Mouse (Mus musculus) kidney, adult 2 months (tissue): Measurements from ENCODE around the gene Snx32. TPM values are rescaled to one million over a fixed set of nuclear protein-coding genes. Genes with fewer than 3 reads are reported as not detected.

ENCODE experiments used
- DNase-seq: peaks from one replicate; pipeline ENCODE4 v3.0.0; 2021
- H3K27ac ChIP-seq: fragments of 200-500 bp; 2 replicates; pipeline ENCODE4 v1.5.1; 2012; ENCODE audit warnings: low read depth, low read length, control low read depth, inconsistent platforms; ENCODE audit not compliant: insufficient read depth
- H3K27me3 ChIP-seq: fragments of 200-500 bp; replicated peaks from 2 replicates; pipeline ENCODE4 v1.6.1; 2012; ENCODE audit warnings: mild to moderate bottlenecking, moderate library complexity, low read length, inconsistent platforms; ENCODE audit not compliant: control insufficient read depth, insufficient read depth
- H3K36me3 ChIP-seq: fragments of 200-500 bp; 2 replicates; pipeline ENCODE4 v1.6.1; 2012; ENCODE audit warnings: mild to moderate bottlenecking, moderate library complexity, low read length, inconsistent platforms; ENCODE audit not compliant: control insufficient read depth, insufficient read depth
- H3K4me1 ChIP-seq: fragments of 200-500 bp; 2 replicates; pipeline ENCODE4 v1.6.1; 2011; ENCODE audit warnings: low read length; ENCODE audit not compliant: control insufficient read depth, insufficient read depth
- H3K4me3 ChIP-seq: fragments of 200-500 bp; 2 replicates; pipeline ENCODE4 v1.5.1; 2011; ENCODE audit warnings: mild to moderate bottlenecking, low read depth, low read length, control low read depth; ENCODE audit not compliant: insufficient read depth
- CTCF ChIP-seq: fragments of 200-500 bp; conservative IDR thresholded peaks from 2 replicates; pipeline ENCODE4 v1.5.1; 2011; ENCODE audit warnings: low read depth, mild to moderate bottlenecking, control low read depth, low read length, moderate library complexity, mixed read lengths; ENCODE audit not compliant: insufficient read depth, insufficient read length
- POLR2A ChIP-seq: fragments of 200-500 bp; IDR thresholded peaks from one replicate; pipeline ENCODE4 v1.6.1; 2011; ENCODE audit warnings: low read depth, low read length, control low read depth
- WGBS: fragments of 180-500 bp; shearing (Covaris S2); methylation state at CpG from one replicate; pipeline ENCODE4 v1.1.7; 2018; 5-methylcytosine and 5-hydroxymethylcytosine counted together
- polyA plus RNA-seq: library from polyadenylated mRNA; depleted of rRNA; stranded (reverse); fragments of >200 nt; gene quantifications from 2 replicates; pipeline ENCODE4 v1.2.3, GENCODE M21; 2012

The Snx32 gene
- polyA plus RNA-seq, 1 experiment = 14.7 TPM

DNA sequence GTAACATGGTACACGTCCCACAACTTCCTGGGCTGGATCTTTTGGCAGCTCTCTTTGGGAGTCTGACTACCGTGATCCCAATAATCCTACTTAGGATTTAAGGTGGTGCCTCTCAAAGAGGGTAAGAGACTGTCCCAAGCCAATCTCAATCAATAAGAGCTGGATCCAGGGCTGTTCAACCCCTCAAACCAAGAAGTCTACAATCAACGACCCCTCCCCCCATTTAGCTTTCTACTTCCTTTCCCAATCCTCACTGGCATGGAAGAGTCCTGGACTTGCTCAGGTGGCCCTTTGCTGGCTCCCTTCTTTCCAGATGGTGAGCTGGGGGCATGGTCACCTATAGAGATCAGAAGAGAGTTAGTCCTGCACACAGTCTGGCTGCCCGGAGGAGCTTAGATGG lies 23.6 kb downstream of the Snx32 start:
- H3K27ac ChIP-seq = no peak overlapping the region
- TF ChIP-seq POLR2A (no peak), CTCF (no peak)
- no peaks in the 10 kb centered on the region for H3K27me3 ChIP-seq
- H3K4me3 ChIP-seq = no peak overlapping the region
- WGBS = 80% methylated on average over 4 of the region's 4 CpGs
- H3K4me1 ChIP-seq = peaks cover 5% of the 10 kb centered on the region; the same call in 1 of the 2 replicates
- DNase-seq = no peak
- no peaks in the 10 kb centered on the region for H3K36me3 ChIP-seq

DNA sequence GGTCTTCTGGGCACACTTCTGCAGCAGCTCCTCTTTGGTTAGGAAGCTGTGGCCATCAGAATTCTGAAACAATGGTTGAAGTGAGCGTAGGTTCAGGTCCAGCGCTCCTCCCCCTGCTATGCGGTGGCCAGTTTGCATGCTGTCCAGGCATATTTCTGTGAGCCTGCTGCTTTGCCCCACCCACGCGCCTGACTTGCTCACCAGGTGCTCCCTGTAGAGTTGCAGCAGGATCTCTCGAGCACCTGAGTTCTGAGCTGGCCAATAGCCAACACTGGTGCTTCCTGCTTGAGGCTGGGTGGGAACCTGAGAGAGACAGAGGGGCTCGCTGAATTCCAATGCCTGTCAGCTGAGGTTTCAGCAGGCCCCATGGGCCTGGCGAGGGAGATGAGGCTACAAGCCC lies 24.1 kb downstream of the Snx32 start:
- no peak overlapping the region for H3K4me3 ChIP-seq
- H3K4me1 ChIP-seq = peaks cover 5% of the 10 kb centered on the region; the same call in 1 of the 2 replicates
- no peak for DNase-seq
- H3K36me3 ChIP-seq = no peaks in the 10 kb centered on the region
- no peak overlapping the region for H3K27ac ChIP-seq
- no peak for TF ChIP-seq CTCF
- no peak for TF ChIP-seq POLR2A
- no peaks in the 10 kb centered on the region for H3K27me3 ChIP-seq
- WGBS = 74% methylated on average over 8 of the region's 8 CpGs

GRCm38 (mm10) chr19:5485821-5486220 lies 24.5 kb downstream of the Snx32 start:
- TF ChIP-seq POLR2A (no peak), CTCF (no peak)
- no peaks in the 10 kb centered on the region for H3K36me3 ChIP-seq
- H3K27ac ChIP-seq = no peak overlapping the region
- peaks cover 5% of the 10 kb centered on the region; the same call in 1 of the 2 replicates for H3K4me1 ChIP-seq
- 95% methylated on average over 7 of the region's 7 CpGs for WGBS
- H3K4me3 ChIP-seq = no peak overlapping the region
- H3K27me3 ChIP-seq = no peaks in the 10 kb centered on the region
- DNase-seq = no peak

GRCm38 (mm10) chr19:5485371-5485770 lies 25.0 kb downstream of the Snx32 start:
- TF ChIP-seq POLR2A = no peak
- TF ChIP-seq CTCF = no peak

DNA sequence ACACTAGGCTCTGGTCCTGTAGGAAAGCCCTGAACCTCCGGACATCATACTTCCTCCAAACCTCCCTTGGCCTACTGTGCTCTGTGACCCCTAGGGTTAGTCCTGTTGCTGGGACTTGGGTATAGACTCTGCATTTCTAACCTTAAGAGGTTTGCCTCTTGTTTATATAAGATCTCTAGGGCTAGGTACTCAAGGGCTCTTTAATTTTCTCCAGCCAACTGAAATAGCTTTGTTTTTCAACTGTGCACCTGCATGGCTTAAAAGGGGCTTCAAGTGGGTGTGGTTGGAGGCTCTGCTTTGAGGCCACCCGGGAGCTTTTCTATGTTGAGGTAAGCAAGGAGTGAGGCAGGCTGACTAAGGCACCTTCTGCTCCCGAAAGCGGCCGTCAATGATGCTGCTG lies 25.8 kb downstream of the Snx32 start:
- TF ChIP-seq CTCF (no peak), POLR2A (no peak)
- 89% methylated on average over 5 of the region's 5 CpGs for WGBS
- Histone ChIP-seq H3K36me3 (no peaks in the 10 kb centered on the region), H3K27ac (no peak overlapping the region), H3K4me1 (peaks cover 5% of the 10 kb centered on the region; the same call in 1 of the 2 replicates), H3K4me3 (no peak overlapping the region), H3K27me3 (no peaks in the 10 kb centered on the region)
- no peak for DNase-seq

More at GRCm38 (mm10) chr19:5485371-5485770, 25.0 kb downstream of the Snx32 start:
- DNase-seq = no peak
- WGBS = 92% methylated on average over 8 of the region's 8 CpGs
- Histone ChIP-seq H3K4me1 (peaks cover 5% of the 10 kb centered on the region; the same call in 1 of the 2 replicates), H3K4me3 (no peak overlapping the region), H3K27me3 (no peaks in the 10 kb centered on the region), H3K36me3 (no peaks in the 10 kb centered on the region), H3K27ac (no peak overlapping the region)

GRCm38 (mm10) chr19:5483386-5484359 lies 26.7 kb downstream of the Snx32 start:
- Histone ChIP-seq H3K4me3 (no peak overlapping the region), H3K36me3 (no peaks in the 10 kb centered on the region), H3K27me3 (no peaks in the 10 kb centered on the region), H3K27ac (no peak overlapping the region), H3K4me1 (peaks cover 3% of the 10 kb centered on the region; the same call in 1 of the 2 replicates)
- WGBS = 79% methylated on average over 19 of the region's 19 CpGs
- TF ChIP-seq CTCF = no peak
- no peak for TF ChIP-seq POLR2A
- DNase-seq = no peak

DNA sequence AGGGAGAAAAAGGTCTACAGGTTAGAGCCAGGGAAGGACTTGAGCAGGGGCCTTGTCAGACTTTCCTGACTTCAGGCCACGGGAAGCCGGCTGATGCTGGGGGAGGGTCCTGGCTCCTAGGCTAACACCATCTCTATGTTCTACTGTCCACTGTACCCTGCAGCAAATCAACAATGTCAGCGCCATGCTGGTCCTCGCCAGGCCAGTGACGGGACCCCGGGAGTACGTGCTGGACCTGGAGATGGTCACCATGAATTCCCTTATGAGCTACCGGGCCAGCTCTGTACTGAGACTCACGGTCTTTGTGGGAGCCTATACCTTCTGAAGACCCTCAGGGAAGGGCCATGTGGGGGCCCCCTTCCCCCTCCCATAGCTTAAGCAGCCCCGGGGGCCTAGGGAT lies 28.9 kb downstream of the Snx32 start:
- WGBS = 90% methylated on average over 10 of the region's 10 CpGs
- Histone ChIP-seq H3K27me3 (no peaks in the 10 kb centered on the region), H3K27ac (no peak overlapping the region), H3K4me3 (no peak overlapping the region), H3K36me3 (no peaks in the 10 kb centered on the region), H3K4me1 (no peaks in the 10 kb centered on the region)
- no peak for DNase-seq
- no peak for TF ChIP-seq POLR2A
- TF ChIP-seq CTCF = no peak
